Mouse (Mus musculus) cerebellum, adult 2 months (tissue): ENCODE measurements around the gene Eml6.

Experiments
- CTCF ChIP-seq: fragments of 200-500 bp; IDR thresholded peaks from 2 replicates; pipeline ENCODE4 v1.5.1; 2011; ENCODE audit warnings: low read depth, mild to moderate bottlenecking, control low read depth, low read length, moderate library complexity, borderline replicate concordance; ENCODE audit not compliant: insufficient read depth
- POLR2A ChIP-seq: fragments of 200-500 bp; IDR thresholded peaks from 2 replicates; pipeline ENCODE4 v1.6.1; 2011; ENCODE audit warnings: low read length, control low read depth, borderline replicate concordance; ENCODE audit not compliant: insufficient read depth

- TF ChIP-seq CTCF (no peak), POLR2A (no peak)
Observed at GRCm38 (mm10) chr11:29794475-29794874, 231.4 kb downstream of the Eml6 start.
